Mouse (Mus musculus) cerebellum, postnatal 10 days (tissue): ENCODE data around the gene Ccdc187.

Source experiments
- DNase-seq, 2 experiments: peaks; one replicate each; pipeline ENCODE4 v3.0.0; 2021; ENCODE audit warnings: mixed read lengths in 2 of 2

Ccdc187 gene

DNA sequence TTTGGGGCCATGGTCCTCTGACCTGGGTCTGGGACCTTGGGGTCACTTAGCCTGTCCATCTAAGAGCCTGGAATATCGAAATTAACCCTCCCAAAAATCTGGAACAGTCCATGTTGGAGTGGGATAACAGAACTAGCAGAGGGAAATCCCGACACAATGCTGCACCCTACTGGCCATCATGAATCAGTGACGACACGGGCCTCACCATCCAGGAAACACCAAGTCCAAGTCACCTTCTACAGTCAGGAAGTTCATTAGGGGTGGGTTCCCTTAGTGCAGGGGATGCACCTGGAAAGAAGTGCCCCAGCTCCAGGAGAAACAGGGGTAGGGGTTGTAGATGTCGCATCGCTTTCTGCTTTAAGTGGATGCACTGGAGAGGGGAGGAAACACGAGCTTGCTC lies 20.7 kb downstream of the Ccdc187 start:
- peak; percentile 87 to 91 for DNase-seq

DNA sequence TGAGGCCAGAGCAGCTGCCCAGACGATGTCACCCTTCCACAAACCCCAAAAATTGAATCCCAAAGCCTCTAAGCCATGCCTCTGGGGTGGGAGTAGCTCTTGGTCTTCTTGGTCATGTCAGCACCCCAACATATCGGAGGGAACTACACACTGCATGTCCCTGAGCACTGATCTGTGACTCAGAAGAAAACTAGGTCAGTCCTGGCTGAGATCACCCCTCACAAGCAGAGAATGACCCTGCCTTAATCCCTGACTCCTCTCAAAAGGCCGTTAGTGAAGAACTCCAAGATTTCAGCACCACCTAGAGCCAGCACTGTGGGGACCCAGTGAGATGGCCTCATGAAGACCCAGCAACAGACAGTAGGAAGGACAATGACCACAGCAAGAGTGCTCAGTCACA lies 26.1 kb downstream of the Ccdc187 start:
- no peak for DNase-seq

DNA sequence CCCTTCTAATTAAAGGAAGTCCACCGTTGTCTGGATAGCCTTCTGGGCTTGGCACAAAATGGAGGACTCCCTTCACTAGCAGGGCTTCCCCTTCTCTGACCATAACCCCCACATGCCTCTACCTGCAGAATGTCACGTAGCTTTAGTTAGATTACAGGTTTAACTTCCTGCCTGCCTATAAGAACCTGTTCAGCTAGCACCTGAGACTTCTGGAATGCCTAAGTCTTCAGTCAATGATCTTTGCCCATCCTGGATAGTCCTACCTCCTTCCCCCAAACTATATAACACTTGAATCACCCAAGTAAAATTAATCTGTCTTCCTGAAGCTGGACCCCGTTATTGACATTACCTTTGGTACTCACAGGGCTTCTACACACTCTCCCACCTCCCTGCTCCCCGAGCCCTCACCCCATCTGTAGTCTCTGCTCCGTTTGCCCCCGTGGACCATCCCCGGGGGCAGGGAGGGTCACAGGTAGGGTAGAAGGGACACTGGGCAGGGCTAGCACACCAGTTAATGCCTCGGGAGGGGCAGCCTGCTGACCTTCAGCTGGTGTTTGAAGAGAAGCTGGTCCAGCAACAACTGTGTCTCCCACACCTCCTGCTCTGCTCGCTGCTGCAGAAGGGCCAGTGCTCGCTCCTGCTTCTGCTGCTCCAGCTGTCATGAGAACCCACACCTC lies 28.2 kb downstream of the Ccdc187 start:
- DNase-seq = no peak

DNA sequence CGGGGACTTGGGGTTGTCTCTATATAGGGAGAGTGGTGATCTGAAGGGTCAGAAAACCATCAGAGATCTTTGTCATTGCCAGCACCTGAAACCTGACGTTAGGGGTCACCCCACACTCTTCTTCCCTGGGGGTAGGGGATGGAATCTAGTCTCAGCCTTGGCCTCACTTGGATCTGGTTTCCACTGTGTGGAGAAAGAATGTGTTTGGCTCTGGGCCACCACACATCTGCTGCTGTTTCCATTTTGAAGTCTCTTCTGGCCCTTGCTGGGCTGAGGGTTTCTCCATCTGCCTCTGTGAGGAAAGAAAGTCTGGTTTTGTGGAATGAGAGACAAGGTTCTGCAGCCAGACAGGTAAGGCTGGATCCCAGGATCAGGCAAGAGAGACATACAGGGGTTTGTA lies 29.3 kb downstream of the Ccdc187 start:
- peak in 1 of 2 experiments; percentile 43 for DNase-seq

DNA sequence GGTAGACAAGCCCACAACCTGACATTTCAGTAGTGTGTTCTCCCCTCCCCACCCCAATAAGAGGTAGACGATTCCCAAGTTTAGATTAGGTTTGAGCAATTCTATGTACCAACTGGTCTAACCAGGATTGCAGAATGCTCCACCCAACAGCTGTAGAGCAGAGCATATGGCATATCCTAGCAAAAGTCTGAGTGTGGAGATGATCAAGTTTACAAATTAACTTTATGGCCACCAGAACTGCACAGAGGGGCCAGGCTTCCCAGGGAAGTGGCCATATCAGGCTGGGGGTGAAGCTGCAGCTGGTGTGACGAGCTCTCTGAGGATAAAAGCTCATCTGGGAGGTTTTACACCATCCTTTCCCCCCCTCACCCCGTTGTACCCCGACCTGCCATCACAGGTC lies 29.7 kb downstream of the Ccdc187 start:
- no peak for DNase-seq

DNA sequence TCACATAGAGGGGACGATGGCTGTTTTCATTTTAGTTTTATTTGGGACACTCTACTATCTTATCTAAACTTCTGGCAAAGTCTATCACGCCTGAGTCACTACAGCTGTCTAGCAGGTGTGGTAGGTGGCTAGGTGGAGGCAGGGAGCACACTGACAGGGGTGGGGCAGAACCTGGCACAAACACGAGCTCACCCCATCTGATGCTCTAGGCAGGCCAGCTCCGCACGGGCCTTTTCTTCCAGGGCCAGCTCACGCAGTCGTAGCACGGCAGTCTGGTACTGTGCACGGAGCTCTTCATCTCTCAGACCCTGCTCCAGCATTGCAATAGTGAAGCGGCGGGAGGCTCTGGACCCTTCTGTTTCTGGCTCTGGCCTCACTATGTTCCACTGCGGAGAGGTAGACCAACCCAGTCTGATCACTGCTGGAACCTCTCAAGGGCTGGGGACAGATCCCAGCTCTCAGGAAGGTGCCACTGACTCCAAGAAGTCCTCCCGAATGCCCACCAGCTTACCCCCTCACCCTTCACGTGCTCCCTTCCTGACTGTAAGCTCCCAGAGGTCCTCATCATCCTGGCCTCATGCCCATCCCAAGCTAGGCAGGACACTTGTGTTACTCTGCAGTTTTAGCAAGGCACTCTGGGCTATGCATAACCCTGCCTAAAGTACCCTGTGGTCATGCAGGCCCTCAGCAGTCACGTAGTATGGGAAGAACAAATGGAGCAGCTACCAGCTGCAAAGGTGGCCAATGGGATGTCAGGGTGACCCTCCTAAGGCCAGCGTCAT lies 36.9 kb downstream of the Ccdc187 start:
- DNase-seq = no peak

DNA sequence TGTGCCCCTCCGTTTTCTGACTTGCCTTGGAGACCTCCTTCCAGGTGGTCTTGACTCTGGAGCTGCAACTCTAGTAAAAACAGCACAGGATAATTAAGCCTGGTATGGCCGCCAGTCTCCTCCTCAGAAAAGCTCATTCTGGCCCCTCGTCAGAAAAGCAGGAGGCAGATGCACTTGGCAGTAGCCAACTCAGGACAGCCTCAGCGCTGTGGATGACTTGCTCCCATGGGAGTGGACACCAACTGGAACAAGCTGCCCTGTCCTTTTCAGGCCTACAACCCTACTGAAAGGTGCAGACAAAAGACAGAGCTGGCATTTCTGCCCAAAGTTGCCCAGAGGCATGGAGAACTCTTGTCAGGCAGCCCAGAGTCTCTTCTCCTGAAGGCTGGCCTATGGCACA lies 39.5 kb downstream of the Ccdc187 start:
- DNase-seq = peak; percentile 79 to 83

DNA sequence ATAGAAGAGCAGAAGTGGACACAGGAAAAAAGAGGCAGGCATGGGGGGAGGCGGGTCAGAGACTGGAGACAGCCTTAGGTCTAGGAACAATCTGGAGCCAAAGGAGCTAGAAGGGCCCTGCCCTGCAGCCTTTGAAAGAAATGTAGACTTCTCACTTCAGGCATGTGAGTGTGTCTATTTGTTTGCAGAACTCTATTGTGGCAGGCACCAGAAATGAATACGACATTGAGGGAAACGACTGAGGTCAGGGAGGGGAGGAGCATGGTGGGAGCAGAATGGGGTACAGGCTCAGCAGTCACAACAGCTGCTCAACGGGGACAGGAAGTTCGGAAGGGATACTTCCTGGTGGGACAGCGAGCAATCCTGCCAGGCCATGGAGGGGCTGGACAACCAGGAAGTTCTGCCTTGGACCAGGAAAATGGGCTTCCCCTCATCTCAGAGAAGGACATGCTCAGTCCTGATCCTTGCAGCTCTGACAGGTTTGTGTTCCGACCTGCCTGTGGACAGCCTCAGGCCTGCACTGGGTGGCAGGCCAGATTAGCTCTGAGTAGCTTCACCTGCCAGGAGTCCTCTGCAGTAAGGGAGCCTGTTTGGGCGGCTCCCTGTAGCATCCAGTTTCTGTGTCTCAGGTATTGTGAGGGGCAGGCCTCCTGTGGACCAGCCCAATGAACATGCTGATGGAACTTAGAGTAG lies 41.7 kb downstream of the Ccdc187 start:
- no peak for DNase-seq

DNA sequence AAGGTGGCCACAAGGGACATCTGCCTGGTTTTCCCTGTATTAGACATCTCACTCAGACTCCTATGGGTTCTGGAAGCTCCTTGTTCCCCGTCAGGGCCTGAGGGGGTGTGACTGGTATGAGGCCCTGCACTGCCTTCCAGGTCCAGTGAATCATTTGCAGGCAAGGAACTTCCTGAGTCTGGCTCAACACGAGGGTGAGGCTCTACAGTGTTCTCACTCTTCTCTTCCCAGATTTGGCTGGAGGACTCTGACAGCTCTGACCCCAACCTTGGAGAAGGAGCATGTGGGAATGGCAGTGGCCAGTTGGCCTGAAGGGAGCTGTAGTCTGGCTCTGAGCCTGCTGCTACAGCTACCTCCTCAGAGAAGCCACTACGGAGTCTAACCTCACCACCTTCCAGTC lies 46.8 kb downstream of the Ccdc187 start:
- DNase-seq = peak in 1 of 2 experiments; percentile 43

DNA sequence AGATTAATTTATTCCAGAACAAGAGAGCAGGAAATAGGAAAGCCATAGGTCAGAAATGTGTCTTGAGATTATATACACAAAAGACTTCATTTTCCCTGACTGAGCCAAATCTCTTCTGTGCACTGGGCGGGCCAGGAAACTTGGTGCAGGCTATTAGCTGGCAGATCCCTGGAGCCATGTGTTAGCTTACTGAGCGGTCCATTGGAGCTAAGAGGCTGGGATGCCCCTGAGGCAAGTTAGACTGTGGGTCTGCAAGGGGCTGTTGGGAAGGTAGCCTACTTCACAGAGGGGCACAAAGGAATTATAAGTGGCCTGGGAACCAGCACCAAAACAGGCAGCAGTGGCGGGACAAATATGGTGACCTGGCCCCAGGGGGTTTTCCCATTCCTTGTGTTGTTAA lies 53.5 kb downstream of the Ccdc187 start:
- peak; percentile 42 to 66 for DNase-seq

DNA sequence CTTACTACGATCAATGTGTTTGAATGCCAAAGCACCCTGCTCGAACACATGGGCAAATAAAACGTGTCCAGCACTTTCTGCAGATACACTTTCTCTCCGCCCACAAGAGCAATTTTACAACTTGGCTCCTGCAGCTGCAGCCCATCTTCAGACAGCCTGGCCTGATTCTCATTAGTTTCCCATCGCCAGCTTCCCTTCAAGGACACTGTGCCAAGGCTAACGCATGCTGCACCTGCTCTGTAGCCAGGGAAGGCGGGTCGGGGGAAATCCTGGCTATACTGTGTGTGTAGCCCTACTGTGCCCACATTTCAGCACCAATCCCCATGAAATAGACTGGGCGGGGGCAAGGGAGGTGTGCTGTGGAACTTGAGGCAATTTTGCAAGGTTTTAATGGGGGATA lies 54.0 kb downstream of the Ccdc187 start:
- DNase-seq = peak; percentile 83 to 86

DNA sequence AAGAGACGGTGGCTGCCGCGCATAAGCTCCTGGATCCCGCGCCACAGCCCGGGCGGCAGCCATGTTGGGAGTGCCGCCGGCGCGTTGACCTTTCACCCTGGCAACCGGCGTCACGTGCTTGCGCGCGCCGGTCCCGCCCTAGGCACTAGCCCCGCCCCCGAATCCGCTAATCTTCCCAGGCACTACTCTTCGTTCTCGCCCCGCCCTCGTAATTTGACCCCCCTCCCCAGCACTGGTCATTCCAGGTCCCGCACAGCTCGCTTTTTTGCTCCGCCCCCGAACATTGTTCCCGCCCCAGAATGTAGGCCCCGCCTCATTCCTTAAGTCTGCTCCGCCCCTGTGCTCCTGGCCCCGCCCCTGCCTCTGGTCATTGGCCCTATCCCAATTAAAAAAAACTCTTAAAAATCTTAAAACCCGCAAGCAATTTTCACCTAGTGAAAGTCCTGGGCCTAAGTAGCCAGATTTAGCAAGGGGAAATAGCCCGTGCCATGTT lies 57.0 kb downstream of the Ccdc187 start, which contains the start of gene Qsox2:
Gene Qsox2 (minus strand): TSS at position 236 of the 493 bp plus-strand sequence.
- peak; percentile 97 for DNase-seq

DNA sequence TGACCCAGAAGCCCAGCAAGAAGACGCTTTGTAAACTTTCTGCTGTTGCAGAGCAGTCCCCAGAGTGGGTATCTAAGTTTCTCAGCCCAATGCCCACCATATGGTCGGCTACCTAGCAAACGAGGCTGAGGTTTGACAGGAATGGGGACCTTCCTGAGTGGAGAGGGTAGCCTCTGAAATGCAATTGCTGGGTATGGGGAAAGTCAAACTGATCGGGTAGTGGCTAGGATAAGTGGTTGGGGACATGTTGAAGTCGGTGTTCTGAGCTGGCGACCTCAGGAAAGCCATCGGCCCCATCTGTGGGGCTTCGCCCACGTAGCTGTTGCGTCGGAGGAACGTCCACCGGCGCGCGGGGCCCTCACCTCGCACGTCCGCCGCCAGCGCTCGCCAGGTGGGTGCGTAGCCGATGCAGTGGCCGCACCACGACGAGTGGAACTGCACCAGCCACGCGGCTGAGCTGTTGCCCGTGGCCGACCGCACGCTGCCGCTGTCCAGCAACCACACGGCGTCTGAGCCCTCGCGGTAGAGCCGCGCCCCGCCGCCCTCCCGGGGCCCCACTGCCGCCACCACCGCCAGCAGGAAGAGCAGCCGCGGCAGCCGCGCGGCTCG lies 57.6 kb downstream of the Ccdc187 start:
- DNase-seq = peak in 1 of 2 experiments; percentile 78

DNA sequence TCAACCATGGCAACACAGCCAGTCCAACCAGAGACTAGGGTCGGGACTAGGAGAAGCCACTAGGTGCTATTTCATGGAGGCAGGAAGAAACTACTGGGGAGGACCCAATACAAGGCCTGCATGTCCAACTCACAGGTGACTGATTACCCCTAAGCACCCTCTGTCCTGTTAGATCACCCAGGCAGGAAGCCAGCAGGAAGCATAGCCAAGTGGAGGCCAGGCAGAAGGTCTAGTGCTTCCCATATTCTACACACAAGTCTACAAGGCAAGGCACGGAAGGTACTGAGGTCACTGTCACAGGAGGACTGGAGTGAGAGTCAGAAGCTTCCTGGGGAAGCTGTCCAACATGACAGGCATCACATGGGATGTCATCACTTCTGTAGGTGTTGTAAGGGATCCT lies 59.6 kb downstream of the Ccdc187 start:
- DNase-seq = no peak

DNA sequence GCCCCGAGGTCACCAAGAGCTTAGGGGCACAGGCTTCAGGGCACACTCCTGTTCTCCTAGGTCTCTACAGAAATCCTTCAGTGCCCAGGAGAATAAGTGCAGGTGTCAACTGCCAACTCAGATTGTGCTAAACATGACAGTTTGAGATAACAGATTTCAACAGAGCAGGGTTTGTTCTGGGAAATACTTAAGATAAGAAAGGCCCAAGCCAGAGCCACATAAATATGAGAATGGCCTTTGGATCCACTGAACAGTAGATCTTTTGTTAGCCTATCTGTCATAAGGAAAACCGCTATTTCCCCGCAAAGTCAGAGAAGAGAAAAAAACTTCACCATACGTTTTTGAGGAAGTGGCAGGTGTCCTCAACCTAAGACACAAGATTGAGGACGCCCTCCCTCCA lies 60.1 kb downstream of the Ccdc187 start:
- no peak for DNase-seq

DNA sequence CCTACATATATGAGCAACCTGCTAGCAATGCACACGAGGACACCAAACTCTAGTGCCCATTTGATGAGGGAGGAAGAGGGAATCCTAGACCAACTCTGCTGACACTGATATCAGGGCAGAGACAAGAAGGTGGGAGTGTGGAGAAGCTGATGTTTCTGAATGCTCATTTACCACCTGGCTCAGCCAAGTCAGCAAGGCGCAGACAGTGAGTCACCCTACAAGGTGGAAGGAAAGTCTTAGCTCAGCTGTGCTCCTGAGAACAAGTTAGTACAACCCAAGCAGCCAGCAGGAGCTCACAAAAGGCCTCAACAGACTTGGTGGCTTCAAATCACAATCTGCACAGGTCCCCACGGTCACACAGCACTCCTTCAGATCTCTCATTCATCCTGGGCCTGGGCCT lies 63.0 kb downstream of the Ccdc187 start:
- DNase-seq = no peak

DNA sequence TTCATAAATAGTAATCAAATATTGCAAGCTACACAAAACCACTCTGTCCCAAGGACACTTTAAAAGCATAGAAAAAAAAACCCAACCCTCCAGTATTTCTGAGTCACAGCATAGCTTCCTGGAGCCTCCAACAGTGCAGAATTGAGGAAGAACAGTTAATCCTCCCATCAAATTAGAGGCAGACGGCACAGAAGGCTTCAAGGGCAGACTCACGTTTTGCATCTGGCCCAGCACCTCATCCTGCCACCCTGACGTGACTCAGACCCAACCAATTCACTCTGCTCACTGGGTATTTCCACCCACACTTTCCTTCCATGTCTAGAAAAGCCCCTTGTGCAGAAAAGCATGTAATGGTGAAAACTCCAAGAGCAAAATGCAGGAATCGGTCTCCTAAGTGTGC lies 64.1 kb downstream of the Ccdc187 start:
- DNase-seq = no peak

DNA sequence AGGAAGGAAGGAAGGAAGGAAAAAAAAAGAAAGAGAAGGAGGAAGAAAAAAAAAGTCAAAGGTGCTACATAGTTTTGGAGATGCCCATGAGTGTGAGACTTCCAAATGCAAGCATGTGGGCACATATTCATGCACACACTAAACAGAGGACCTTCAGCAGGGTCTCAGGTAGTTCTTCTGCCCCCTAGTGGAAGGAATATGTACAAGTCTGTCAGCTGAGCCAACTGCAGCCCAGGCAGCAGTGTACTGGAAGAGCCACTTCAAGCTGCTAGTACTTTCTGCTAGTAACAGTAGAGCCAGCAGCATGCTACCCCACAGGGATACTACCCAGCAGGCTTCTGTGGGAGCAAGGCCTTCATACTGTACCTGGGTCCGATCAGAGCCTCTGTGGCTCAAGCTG lies 66.6 kb downstream of the Ccdc187 start:
- DNase-seq = peak; percentile 80 to 88

DNA sequence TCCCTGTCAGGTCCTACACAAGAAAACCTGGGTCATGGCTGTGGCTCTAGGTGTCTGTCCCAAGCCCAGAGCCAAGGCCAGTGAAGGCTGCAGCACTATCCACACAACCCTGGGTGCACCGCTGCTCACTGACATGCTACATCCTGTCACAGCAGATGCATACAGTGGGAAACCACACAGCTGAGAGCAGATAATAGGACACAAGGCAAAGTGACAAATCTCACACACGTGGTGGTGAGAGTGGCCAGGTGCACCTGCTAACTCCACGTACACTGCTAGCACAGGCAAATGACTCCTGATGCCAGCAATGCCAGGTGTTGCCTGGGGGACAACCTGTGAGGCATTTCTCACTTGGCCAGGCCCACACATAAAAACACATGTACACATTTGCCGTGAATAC lies 69.1 kb downstream of the Ccdc187 start:
- no peak for DNase-seq

DNA sequence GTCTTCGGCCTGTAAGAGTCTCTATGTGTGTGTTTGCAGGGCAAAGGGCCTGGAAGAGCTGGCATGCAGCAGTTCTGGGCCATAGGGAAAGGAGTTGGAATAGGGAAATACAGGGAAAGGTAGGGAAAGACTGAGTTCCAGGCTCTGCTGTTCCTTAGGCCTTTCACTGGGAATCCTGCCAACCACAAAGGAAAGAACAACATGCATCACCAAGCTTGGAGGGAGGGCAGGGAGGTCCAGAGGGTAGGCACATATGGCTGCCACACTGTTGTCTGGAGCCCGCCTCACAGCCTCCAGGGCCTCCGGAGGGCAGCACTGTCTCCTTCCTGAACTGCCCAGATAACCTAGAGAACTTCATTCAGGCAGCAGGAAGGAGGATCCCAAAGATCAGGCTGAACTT lies 70.4 kb downstream of the Ccdc187 start:
- peak; percentile 67 to 70 for DNase-seq

DNA sequence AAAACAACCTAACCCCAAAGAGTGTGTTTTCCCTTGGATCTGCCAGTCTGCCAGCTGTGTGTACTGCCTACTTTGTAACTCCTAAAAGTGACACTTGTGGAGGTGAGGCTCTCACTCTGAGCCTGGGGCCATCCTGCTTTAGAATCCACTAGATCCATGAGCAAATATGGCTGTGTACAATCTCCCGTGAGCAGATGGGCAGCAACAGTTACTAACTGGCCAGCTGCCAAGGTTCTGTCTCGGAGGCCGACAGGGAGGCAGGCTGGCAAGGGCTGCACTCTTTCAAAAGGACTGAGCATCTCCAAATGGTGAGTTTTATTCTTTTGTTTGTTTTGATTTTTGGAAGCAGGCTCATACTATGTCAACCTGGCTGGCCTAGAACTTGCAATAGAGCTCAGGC lies 79.8 kb downstream of the Ccdc187 start:
- peak; percentile 96 for DNase-seq

DNA sequence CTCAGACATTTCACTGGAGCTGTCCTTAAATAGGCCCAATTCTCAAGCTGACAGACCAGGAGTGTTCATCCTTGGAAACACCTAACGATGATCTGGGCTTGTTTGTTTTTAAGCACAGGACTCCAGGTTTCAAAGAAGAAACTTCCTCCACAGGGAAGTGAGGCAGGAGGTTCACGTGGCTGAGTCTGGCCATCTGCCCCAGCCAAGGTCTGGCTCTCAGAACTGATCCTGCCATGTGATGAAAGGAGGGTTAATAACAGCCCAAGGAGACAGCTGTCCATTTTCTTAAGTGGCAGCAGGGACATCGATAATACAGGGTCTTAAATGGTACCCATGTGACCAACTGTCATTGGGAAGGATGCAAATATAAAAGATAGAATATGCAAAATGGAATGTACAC lies 84.8 kb downstream of the Ccdc187 start:
- DNase-seq = peak; percentile 61 to 70

DNA sequence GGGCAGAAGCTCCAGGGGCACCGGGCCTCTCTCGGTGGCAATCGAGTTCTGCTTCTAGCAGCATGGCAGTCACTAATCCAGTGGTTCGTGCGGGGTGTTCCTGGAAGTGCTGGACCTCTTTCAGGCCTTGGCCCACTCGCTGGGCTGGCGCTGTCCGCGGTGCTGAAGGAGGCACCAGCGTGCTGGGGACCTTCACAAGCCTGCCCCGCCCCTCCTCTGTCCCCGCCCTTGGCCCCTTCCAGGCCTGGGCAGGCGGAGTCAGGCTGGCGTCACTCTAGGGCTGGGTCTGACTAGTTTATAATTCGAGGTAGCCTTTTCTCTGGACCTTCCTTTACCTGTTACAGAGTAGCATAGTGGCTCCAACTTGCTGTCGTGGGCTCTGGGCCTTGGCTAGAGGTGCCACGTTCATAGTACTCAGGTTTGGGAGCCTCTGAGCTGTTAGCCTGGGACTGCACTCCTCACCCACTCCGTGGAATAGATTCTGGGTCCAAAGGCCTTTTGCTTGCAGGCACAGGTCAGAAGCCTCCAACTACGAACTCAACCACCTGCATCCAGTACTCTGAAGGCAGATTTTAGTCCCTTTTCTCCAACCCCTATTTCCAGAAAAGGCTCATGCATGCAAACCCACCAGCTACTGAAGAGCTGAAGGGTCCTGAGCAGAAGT lies 86.1 kb downstream of the Ccdc187 start, which contains the start of gene Lhx3:
Gene Lhx3 (minus strand): TSS at position 164 of the 664 bp plus-strand sequence.
- peak; percentile 61 to 77 for DNase-seq
